Mouse (Mus musculus): ENCODE data around the gene Tmpo.

- no peak for TF ChIP-seq POU5F1 (IDR thresholded peaks at IDR 0.05; ENCODE audit: borderline replicate concordance, low read length)
- TF ChIP-seq CTCF (conservative IDR thresholded peaks at IDR 0.05; ENCODE audit: low read length) = no peak
These were observed 27.1 kb downstream of the Tmpo start for GRCm38 (mm10) chr10:91153894-91154503.
